Mouse (Mus musculus): ENCODE results near the gene Nufip1. TPM values are rescaled to one million over a fixed set of nuclear protein-coding genes. Genes with fewer than 3 reads are reported as not detected.

The Nufip1 gene
- polyA plus RNA-seq (2012), result 16.2 TPM in 2 replicates

GRCm38 (mm10) chr14:76110396-76111221, at the start of gene Nufip1, which contains the start of gene Gpalpp1:
Gene Nufip1 (plus strand): TSS chr14:76110891.
Gene Gpalpp1 (minus strand): TSS chr14:76110760.

Other genes with a start within 250 kb of the Nufip1 start
- not detected in 2 replicates for gene Kctd4, start 155.9 kb upstream of the Nufip1 start, polyA plus RNA-seq (2012)
- 9.4 and 10.3 TPM in 2 replicates for gene Gtf2f2, start 100.0 kb upstream of the Nufip1 start, polyA plus RNA-seq (2012)
- 3.4 and 3.5 TPM in 2 replicates for gene Gpalpp1, start 131 bp upstream of the Nufip1 start, polyA plus RNA-seq (2012)